Mouse (Mus musculus) hindbrain, postnatal 0 days (tissue): ENCODE results near the gene Ppia. TPM values are rescaled to one million over a fixed set of nuclear protein-coding genes. Genes with fewer than 3 reads are reported as not detected.
"Not testable (repeated sequence)": the region's sequence is repeated elsewhere in the genome, so short reads cannot be mapped to it uniquely, and the experiment has no call there.

ENCODE experiments used
- ATAC-seq: fragments of 200-750 bp; cut with Nextera tagmentation; 2 replicates; pipeline ENCODE4 v1.8.0; 2017; ENCODE audit warnings: mild to moderate bottlenecking, moderate TSS enrichment, moderate library complexity
- DNase-seq: peaks from one replicate; pipeline ENCODE4 v3.0.0-alpha.2; 2015; ENCODE audit warnings: low spot score
- H3K27ac ChIP-seq: fragments of 300-500 bp; sonication (generic); 2 replicates; pipeline ENCODE4 v1.5.1; 2014; ENCODE audit warnings: mild to moderate bottlenecking
- H3K27me3 ChIP-seq: fragments of 300-500 bp; sonication (generic); 2 replicates; pipeline ENCODE4 v1.6.1; 2014; ENCODE audit warnings: low read length, mixed read lengths; ENCODE audit not compliant: insufficient read depth
- H3K36me3 ChIP-seq: fragments of 300-500 bp; sonication (generic); 2 replicates; pipeline ENCODE4 v1.6.1; 2014; ENCODE audit warnings: low read length, mixed read lengths; ENCODE audit not compliant: insufficient read depth
- H3K4me1 ChIP-seq: fragments of 300-500 bp; sonication (generic); 2 replicates; pipeline ENCODE4 v1.6.1; 2014; ENCODE audit warnings: antibody characterized with exemption, low read length, mixed read lengths; ENCODE audit not compliant: insufficient read depth
- H3K4me2 ChIP-seq: fragments of 300-500 bp; sonication (generic); 2 replicates; pipeline ENCODE4 v1.6.1; 2014; ENCODE audit warnings: low read depth, mild to moderate bottlenecking, low read length, moderate library complexity, mixed read lengths
- H3K4me3 ChIP-seq: fragments of 300-500 bp; sonication (generic); 2 replicates; pipeline ENCODE4 v1.5.1; 2014; ENCODE audit warnings: low read length
- H3K9ac ChIP-seq: fragments of 300-500 bp; sonication (generic); replicated peaks from 2 replicates; pipeline ENCODE4 v1.6.1; 2014; ENCODE audit warnings: mild to moderate bottlenecking, low read length, moderate library complexity, mixed read lengths
- H3K9me3 ChIP-seq: fragments of 300-500 bp; sonication (generic); 2 replicates; pipeline ENCODE4 v1.6.1; 2016; ENCODE audit warnings: low read length, mixed read lengths
- CTCF ChIP-seq: IDR thresholded peaks from 2 replicates; pipeline ENCODE4 v1.5.1; 2016; ENCODE audit warnings: antibody characterized with exemption, control low read depth, low read depth
- WGBS: fragments of 180-500 bp; shearing (Covaris S2); extraction: QIAGEN DNeasy Blood & Tissue Kit; methylation state at CpG from one replicate; pipeline ENCODE4 v1.1.7; 2014; 5-methylcytosine and 5-hydroxymethylcytosine counted together
- polyA plus RNA-seq: library from polyadenylated mRNA; unstranded; fragments of >200 nt; fragmentation: Nextera tagmentation; extraction: Ambion mirVana; gene quantifications from 2 replicates; pipeline ENCODE4 v1.2.1, GENCODE M21; 2015
- total RNA-seq: library from RNA; depleted of rRNA; stranded (reverse); fragments of >200 nt; gene quantifications from 2 replicates; pipeline ENCODE4 v1.2.3, GENCODE M21; 2014

The Ppia gene
- total and polyA plus RNA-seq, 2 experiments from 2014 or later = 2,267 to 5,475 TPM

GRCm38 (mm10) chr11:6445441-6445840 lies 30.2 kb downstream of the Ppia start:
- ATAC-seq (no peak), DNase-seq (no peak)
- no peak for TF ChIP-seq CTCF
- H3K27ac ChIP-seq = no peak overlapping the region
- H3K4me1 ChIP-seq = no peaks in the 10 kb centered on the region
- no peak overlapping the region for H3K9ac ChIP-seq
- no peak overlapping the region for H3K4me2 ChIP-seq
- 76% methylated on average over 4 of the region's 4 CpGs for WGBS
- no peaks in the 10 kb centered on the region for H3K36me3 ChIP-seq
- no peaks in the 10 kb centered on the region for H3K27me3 ChIP-seq
- no peaks in the 10 kb centered on the region for H3K9me3 ChIP-seq
- H3K4me3 ChIP-seq = no peak overlapping the region

GRCm38 (mm10) chr11:6445951-6446350 lies 30.7 kb downstream of the Ppia start:
- no peak for DNase-seq
- no peaks in the 10 kb centered on the region for H3K36me3 ChIP-seq

GRCm38 (mm10) chr11:6447493-6447892 lies 32.2 kb downstream of the Ppia start:
- H3K9me3 ChIP-seq = no peaks in the 10 kb centered on the region
- H3K4me2 ChIP-seq = no peak overlapping the region

More at GRCm38 (mm10) chr11:6445951-6446350, 30.7 kb downstream of the Ppia start:
- Histone ChIP-seq H3K4me1 (no peaks in the 10 kb centered on the region), H3K9me3 (no peaks in the 10 kb centered on the region), H3K4me3 (no peak overlapping the region), H3K9ac (no peak overlapping the region), H3K4me2 (no peak overlapping the region), H3K27ac (no peak overlapping the region), H3K27me3 (no peaks in the 10 kb centered on the region)
- WGBS = 94% methylated on average over 7 of the region's 7 CpGs
- TF ChIP-seq CTCF = no peak
- ATAC-seq = no peak

GRCm38 (mm10) chr11:6448155-6448554 lies 32.9 kb downstream of the Ppia start:
- H3K36me3 ChIP-seq, H3K4me2 ChIP-seq, H3K9me3 ChIP-seq, ATAC-seq, DNase-seq, H3K27me3 ChIP-seq, H3K27ac ChIP-seq, H3K4me1 ChIP-seq, H3K9ac ChIP-seq, H3K4me3 ChIP-seq: not testable (repeated sequence)
- 91% methylated on average over 5 of the region's 5 CpGs for WGBS

More at GRCm38 (mm10) chr11:6447493-6447892, 32.2 kb downstream of the Ppia start:
- no peak overlapping the region for H3K27ac ChIP-seq
- 72% methylated on average over 4 of the region's 4 CpGs for WGBS
- H3K36me3 ChIP-seq = no peaks in the 10 kb centered on the region
- ATAC-seq (no peak), DNase-seq (no peak)
- H3K4me3 ChIP-seq = no peak overlapping the region
- H3K4me1 ChIP-seq = no peaks in the 10 kb centered on the region
- no peak overlapping the region for H3K9ac ChIP-seq
- no peak for TF ChIP-seq CTCF
- no peaks in the 10 kb centered on the region for H3K27me3 ChIP-seq

DNA sequence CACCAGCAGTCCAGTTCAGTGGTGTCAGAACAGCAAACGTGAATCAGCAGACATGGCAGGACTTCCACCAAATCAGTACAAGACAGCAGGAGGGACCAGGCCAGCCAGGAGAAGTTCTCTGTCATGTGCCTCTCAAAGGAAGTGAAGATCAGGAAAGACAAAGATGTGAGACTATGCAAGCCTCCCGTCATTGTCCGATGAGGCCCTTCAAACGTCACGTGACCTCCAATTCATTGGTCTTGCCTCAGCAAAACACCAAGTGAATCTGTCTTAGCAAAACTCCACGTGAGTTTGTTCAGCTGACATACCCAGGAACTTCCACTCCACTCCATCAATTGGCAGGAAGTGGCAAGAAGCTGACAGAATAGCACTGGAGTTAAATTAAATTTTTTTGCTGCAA lies 40.8 kb downstream of the Ppia start:
- no peaks in the 10 kb centered on the region for H3K36me3 ChIP-seq
- no peak overlapping the region for H3K27ac ChIP-seq
- H3K4me1 ChIP-seq = no peaks in the 10 kb centered on the region
- H3K4me2 ChIP-seq = no peak overlapping the region
- no peak for TF ChIP-seq CTCF
- H3K9ac ChIP-seq = no peak overlapping the region
- no peak for ATAC-seq
- 76% methylated on average over 6 of the region's 6 CpGs for WGBS
- H3K27me3 ChIP-seq = no peaks in the 10 kb centered on the region
- H3K4me3 ChIP-seq = no peak overlapping the region
- no peak for DNase-seq
- no peaks in the 10 kb centered on the region for H3K9me3 ChIP-seq

GRCm38 (mm10) chr11:6463159-6463837 lies 48.1 kb downstream of the Ppia start:
- H3K4me1 ChIP-seq = no peaks in the 10 kb centered on the region
- no peak overlapping the region for H3K27ac ChIP-seq
- ATAC-seq (no peak), DNase-seq (no peak)
- H3K36me3 ChIP-seq = peaks cover 3% of the 10 kb centered on the region
- H3K9me3 ChIP-seq = no peaks in the 10 kb centered on the region
- no peak for TF ChIP-seq CTCF
- H3K27me3 ChIP-seq = no peaks in the 10 kb centered on the region
- H3K4me3 ChIP-seq = no peak overlapping the region
- H3K9ac ChIP-seq = no peak overlapping the region
- WGBS = 91% methylated on average over 6 of the region's 6 CpGs
- H3K4me2 ChIP-seq = no peak overlapping the region

DNA sequence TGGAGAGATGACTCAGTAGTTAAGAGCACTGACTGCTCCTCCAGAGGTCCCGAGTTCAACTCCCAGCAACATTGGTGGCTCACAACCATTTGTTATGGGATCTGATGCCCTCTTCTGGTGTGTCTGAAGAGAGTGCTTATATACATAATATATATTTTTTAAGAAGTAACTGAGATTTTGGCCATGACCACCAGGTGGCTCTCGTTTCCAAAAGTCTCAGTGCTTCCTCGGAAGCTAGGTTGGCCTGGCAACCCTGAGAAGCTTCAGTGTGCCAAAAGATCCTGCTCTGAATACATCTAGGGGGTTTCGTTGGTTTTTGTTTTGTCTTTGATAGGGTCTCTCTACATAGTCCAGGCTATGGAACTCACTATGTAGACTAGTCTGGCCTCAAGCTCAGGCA lies 49.9 kb downstream of the Ppia start:
- Histone ChIP-seq H3K27me3 (no peaks in the 10 kb centered on the region), H3K4me3 (no peak overlapping the region), H3K4me1 (peaks cover 10% of the 10 kb centered on the region; the same call in 1 of the 2 replicates), H3K9me3 (no peaks in the 10 kb centered on the region), H3K36me3 (peaks cover 3% of the 10 kb centered on the region), H3K27ac (no peak overlapping the region), H3K9ac (no peak overlapping the region), H3K4me2 (no peak overlapping the region)
- TF ChIP-seq CTCF = peak; percentile 76
- 17% methylated on average over 4 of the region's 4 CpGs for WGBS
- peak; percentile 82 for ATAC-seq
- DNase-seq = peak; percentile 94
